20 mouse cellular contexts compared by ENCODE assay signal in genomic region chr2:85026178-85026577, GRCm38 (mm10). TPM values are rescaled to one million over a fixed set of nuclear protein-coding genes. Genes with fewer than 3 reads are reported as not detected.
"Had no signal": no experiment of that assay in that cellular context is flagged by ENCODE, and none has a peak within 500 bp of the region (broad histone marks: within the 10 kb centered on the region; RNA-seq: fewer than 3 reads in every experiment).

No protein-coding gene starts in this region.

- H3K4me3 ChIP-seq: limb, embryonic 15.5 days; lung, embryonic 15.5 days; midbrain, embryonic 12.5 days; neural tube, embryonic 15.5 days had no signal

- H3K36me3 ChIP-seq: limb, embryonic 15.5 days; lung, embryonic 15.5 days; midbrain, embryonic 12.5 days; neural tube, embryonic 15.5 days had no signal

- H3K4me2 ChIP-seq: limb, embryonic 15.5 days; lung, embryonic 15.5 days; midbrain, embryonic 12.5 days; neural tube, embryonic 15.5 days had no signal

- H3K9ac ChIP-seq: limb, embryonic 15.5 days; lung, embryonic 15.5 days; midbrain, embryonic 12.5 days; neural tube, embryonic 15.5 days had no signal

- H3K27me3 ChIP-seq: limb, embryonic 15.5 days; lung, embryonic 15.5 days; midbrain, embryonic 12.5 days; neural tube, embryonic 15.5 days had no signal

- H3K4me1 ChIP-seq: limb, embryonic 15.5 days; midbrain, embryonic 12.5 days; neural tube, embryonic 15.5 days had no signal

- H3K9me3 ChIP-seq: limb, embryonic 15.5 days; lung, embryonic 15.5 days; midbrain, embryonic 12.5 days; neural tube, embryonic 15.5 days had no signal

- DNase-seq: kidney, adult 11 months; kidney, adult 9 months; kidney, postnatal 4 days; lung, postnatal 14 days; thymus, adult 18-20 months; thymus, postnatal 14 days had no signal

- H3K27ac ChIP-seq: kidney, postnatal 0 days; limb, embryonic 15.5 days; lung, embryonic 15.5 days; macrophage; midbrain, embryonic 12.5 days; neural tube, embryonic 15.5 days; stomach, postnatal 0 days had no signal

RNA-seq across cellular contexts. Expression of gene P2rx3, which starts 11.1 kb away (rescaled TPM):
- polyA plus RNA-seq: macrophage had no signal

RNA-seq across cellular contexts. Expression of gene Prg3, which starts 38.2 kb away (rescaled TPM):
- total RNA-seq: layer of hippocampus, postnatal 25 days; left cerebral cortex, adult 8-10 months; left cerebral cortex, postnatal 25 days; megakaryocyte-erythroid progenitor cell, adult 5-6 weeks; midbrain, postnatal 0 days had no signal
- polyA plus RNA-seq: kidney, postnatal 0 days; limb, embryonic 11.5 days; limb, embryonic 15.5 days; lung, embryonic 15.5 days; macrophage; midbrain, embryonic 12.5 days; midbrain, postnatal 0 days; neural tube, embryonic 11.5 days; neural tube, embryonic 15.5 days; stomach, postnatal 0 days had no signal

RNA-seq across cellular contexts. Expression of gene Prg2, which starts 45.9 kb away (rescaled TPM):
- total RNA-seq: layer of hippocampus, postnatal 25 days; left cerebral cortex, postnatal 25 days; midbrain, postnatal 0 days had no signal
- polyA plus RNA-seq: kidney, postnatal 0 days; midbrain, embryonic 12.5 days; midbrain, postnatal 0 days; neural tube, embryonic 11.5 days had no signal
